ENCODE assay signal across 26 mouse cellular contexts in genomic region chr7:142899872-142900271, GRCm38 (mm10). TPM values are rescaled to one million over a fixed set of nuclear protein-coding genes. Genes with fewer than 3 reads are reported as not detected.
A peak's percentile ranks its signal among the peaks of the same experiment; 100 is the strongest.
DNase-seq lines count a peak whose midpoint lies in the region; ATAC-seq lines count a peak whose summit lies in the region.
"Had no signal": no experiment of that assay in that cellular context is flagged by ENCODE, and none has a peak within 500 bp of the region (broad histone marks: within the 10 kb centered on the region; RNA-seq: fewer than 3 reads in every experiment).

No protein-coding gene starts in this region.

- peak overlapping the region; percentile 45; the same call in 1 of the 2 replicates for H3K27ac ChIP-seq in hindbrain, embryonic 10.5 days
- H3K27ac ChIP-seq in hindbrain, embryonic 14.5 days = no peak overlapping the region
- H3K27ac ChIP-seq: heart, embryonic 13.5 days; limb, embryonic 13.5 days; liver, embryonic 12.5 days; midbrain, embryonic 12.5 days had no signal

- peak; percentile 68 for DNase-seq in adrenal gland, adult (ENCODE audit: inconsistent age in 2 of 2, low spot score in 1 of 2)
- no peak for DNase-seq in adrenal gland, postnatal 4 days (ENCODE audit: low spot score in 2 of 2)
- DNase-seq in hindbrain, embryonic 10.5 days (ENCODE audit: low spot score) = no peak
- DNase-seq in hindbrain, embryonic 14.5 days (ENCODE audit: low spot score) = no peak
- DNase-seq in retina, postnatal 1 day = peak; percentile 46
- no peak for DNase-seq in retina, embryonic 14.5 days (ENCODE audit: low spot score)
- DNase-seq in layer of hippocampus, adult 9-11 months = no peak
- no peak for DNase-seq in gastrocnemius, postnatal 10 days
- DNase-seq: cerebellum, adult 11 months; cerebellum, adult 9-11 months; gastrocnemius, postnatal 14 days; heart, adult 18-20 months; heart, postnatal 14 days; kidney, postnatal 25 days; lung, adult 2 months; lung, postnatal 14 days; right cerebral cortex, postnatal 14 days had no signal

- H3K9me3 ChIP-seq in hindbrain, embryonic 10.5 days = no peaks in the 10 kb centered on the region
- H3K9me3 ChIP-seq in hindbrain, embryonic 14.5 days (ENCODE audit: control insufficient read depth, low read length) = no peaks in the 10 kb centered on the region
- H3K9me3 ChIP-seq: heart, embryonic 13.5 days; limb, embryonic 13.5 days; liver, embryonic 12.5 days; midbrain, embryonic 12.5 days had no signal

- peaks cover 87% of the 10 kb centered on the region for H3K4me1 ChIP-seq in hindbrain, embryonic 10.5 days (replicated peaks)
- peaks cover 36% of the 10 kb centered on the region for H3K4me1 ChIP-seq in hindbrain, embryonic 14.5 days (replicated peaks; ENCODE audit: control insufficient read depth, insufficient read depth, low read length)
- H3K4me1 ChIP-seq: liver, embryonic 12.5 days had no signal

- ATAC-seq in hindbrain, embryonic 14.5 days (ENCODE audit: low FRiP score) = no peak
- ATAC-seq: activated CD4-positive, CD25-positive, alpha-beta regulatory T cell, adult 4 months; forebrain, embryonic 16.5 days; intestine, postnatal 0 days; liver, embryonic 12.5 days had no signal

- H3K9ac ChIP-seq in hindbrain, embryonic 14.5 days = no peak overlapping the region
- H3K9ac ChIP-seq: heart, embryonic 13.5 days; limb, embryonic 13.5 days; liver, embryonic 12.5 days; midbrain, embryonic 12.5 days had no signal

- H3K36me3 ChIP-seq in hindbrain, embryonic 10.5 days = no peaks in the 10 kb centered on the region
- H3K36me3 ChIP-seq in hindbrain, embryonic 14.5 days (replicated peaks; ENCODE audit: control insufficient read depth, insufficient read depth) = no peaks in the 10 kb centered on the region
- H3K36me3 ChIP-seq: heart, embryonic 13.5 days; limb, embryonic 13.5 days; liver, embryonic 12.5 days; midbrain, embryonic 12.5 days had no signal

- peaks cover 49% of the 10 kb centered on the region for H3K27me3 ChIP-seq in hindbrain, embryonic 10.5 days (ENCODE audit: insufficient read depth, poor library complexity, severe bottlenecking)
- H3K27me3 ChIP-seq in hindbrain, embryonic 14.5 days (ENCODE audit: control insufficient read depth, insufficient read depth, low read length) = no peaks in the 10 kb centered on the region

- no peak overlapping the region for H3K4me2 ChIP-seq in hindbrain, embryonic 14.5 days (replicated peaks)
- H3K4me2 ChIP-seq: heart, embryonic 13.5 days; limb, embryonic 13.5 days; liver, embryonic 12.5 days; midbrain, embryonic 12.5 days had no signal

- WGBS in hindbrain, embryonic 10.5 days = 63% methylated on average over 19 of the region's 19 CpGs
- WGBS in hindbrain, embryonic 14.5 days = 45% methylated on average over 19 of the region's 19 CpGs

- no peak overlapping the region for H3K4me3 ChIP-seq in hindbrain, embryonic 10.5 days
- H3K4me3 ChIP-seq in hindbrain, embryonic 14.5 days (replicated peaks; ENCODE audit: low read length) = no peak overlapping the region
- H3K4me3 ChIP-seq: heart, embryonic 13.5 days; limb, embryonic 13.5 days; liver, embryonic 12.5 days; midbrain, embryonic 12.5 days had no signal

RNA-seq across cellular contexts. Expression of gene Th, which starts 31.1 kb away (rescaled TPM):
- 100 to 1,000 TPM; 528 to 536 TPM for total RNA-seq in adrenal gland, postnatal 4 days (2021)
- polyA plus RNA-seq in hindbrain, embryonic 10.5 days (2016; fragmentation: Nextera tagmentation; extraction: Ambion mirVana) = 8.8 and 14.4 TPM in 2 replicates
- polyA plus RNA-seq in hindbrain, embryonic 14.5 days (2014; fragmentation: Nextera tagmentation; extraction: Ambion mirVana) = 4.7 and 7.6 TPM in 2 replicates
- under 1 TPM; 0.27 to 0.28 TPM for total RNA-seq in gastrocnemius, postnatal 10 days (2021)
- total RNA-seq: common myeloid progenitor, adult 5-6 weeks; heart, adult 18-20 months; heart, postnatal 14 days; megakaryocyte, adult 5-6 weeks had no signal
- polyA plus RNA-seq: activated CD4-positive, CD25-positive, alpha-beta regulatory T cell, adult 4 months had no signal

Comparison
In these comparisons a context has a peak if more than half of its experiments do, and no peak if none do; other contexts are left out.
1. DNase-seq: peak in adrenal gland, adult (2 of 2) and retina, postnatal 1 day (single experiment); none in adrenal gland, postnatal 4 days (0 of 2), hindbrain, embryonic 10.5 days (single experiment), hindbrain, embryonic 14.5 days (single experiment), retina, embryonic 14.5 days (single experiment), layer of hippocampus, adult 9-11 months (single experiment) and gastrocnemius, postnatal 10 days (single experiment).
2. RNA of gene Th, which starts 31.1 kb away (total RNA-seq): 528 to 536 TPM in adrenal gland, postnatal 4 days; 0.27 to 0.28 TPM in gastrocnemius, postnatal 10 days; every median in the first group is over 100 times any median in the second.